Mouse (Mus musculus): ENCODE results near the gene Serpinb6d.

The Serpinb6d gene

DNA sequence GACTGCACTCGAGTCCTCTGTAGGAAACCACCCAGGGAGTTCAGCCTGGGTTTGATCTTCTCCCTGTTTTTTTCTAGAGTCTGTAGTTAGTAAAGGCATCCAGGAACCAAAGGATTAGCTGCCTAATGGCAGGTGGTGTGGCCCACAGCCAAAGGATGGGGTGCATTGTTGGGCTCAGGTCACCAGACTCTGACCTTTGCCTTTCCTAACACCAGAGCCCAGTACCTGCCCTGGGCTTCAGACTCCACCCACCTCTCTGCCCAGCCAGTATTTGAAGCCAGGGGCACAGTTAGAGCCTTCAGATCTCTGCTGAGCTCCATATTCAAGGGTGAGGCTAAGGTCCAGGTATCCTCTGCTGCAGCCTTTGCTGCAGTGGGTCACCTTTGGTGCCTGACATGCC lies at the start of gene Serpinb6d:
TSS of gene Serpinb6d (plus strand) at position 301 of the 400 bp plus-strand sequence.
- DNase-seq = no peak

DNA sequence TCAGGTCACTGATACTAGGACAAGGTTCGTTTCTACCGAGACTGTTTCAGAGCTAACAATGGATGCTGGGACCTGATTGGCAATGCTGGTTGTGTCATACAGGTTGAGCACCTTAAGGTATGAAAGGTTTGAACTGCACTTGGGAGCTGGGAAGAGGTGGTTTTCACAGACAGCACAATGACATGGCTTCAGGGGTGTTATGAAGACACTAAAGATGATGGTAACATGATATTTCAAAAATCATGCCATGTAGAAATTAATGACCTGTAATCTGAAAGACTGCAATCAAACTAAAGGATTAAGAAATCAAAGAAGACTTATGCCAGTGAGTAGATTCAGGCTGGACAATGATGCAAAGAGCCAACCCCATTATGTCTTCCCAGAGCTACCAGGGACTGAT lies 38.3 kb upstream of the Serpinb6d start:
- no peak for DNase-seq

DNA sequence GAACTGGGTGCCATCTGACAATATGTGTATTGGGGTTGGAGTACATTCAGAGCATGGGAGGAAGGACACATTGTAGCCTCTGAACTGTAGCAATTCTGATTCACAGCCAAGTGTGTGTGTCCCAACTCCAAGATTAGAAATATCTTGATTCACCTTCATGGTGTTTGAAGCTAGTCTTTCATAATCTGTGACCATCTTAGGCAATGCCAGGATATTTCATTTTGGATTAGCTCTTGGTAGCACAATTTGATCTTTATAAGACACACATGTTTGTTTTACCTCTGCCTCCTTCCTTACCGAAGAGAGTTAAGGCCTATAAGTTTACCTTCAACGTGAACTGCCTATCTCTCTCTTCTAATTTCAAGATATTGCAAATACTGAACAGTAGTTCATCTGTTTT lies 18.7 kb upstream of the Serpinb6d start:
- no peak for DNase-seq

DNA sequence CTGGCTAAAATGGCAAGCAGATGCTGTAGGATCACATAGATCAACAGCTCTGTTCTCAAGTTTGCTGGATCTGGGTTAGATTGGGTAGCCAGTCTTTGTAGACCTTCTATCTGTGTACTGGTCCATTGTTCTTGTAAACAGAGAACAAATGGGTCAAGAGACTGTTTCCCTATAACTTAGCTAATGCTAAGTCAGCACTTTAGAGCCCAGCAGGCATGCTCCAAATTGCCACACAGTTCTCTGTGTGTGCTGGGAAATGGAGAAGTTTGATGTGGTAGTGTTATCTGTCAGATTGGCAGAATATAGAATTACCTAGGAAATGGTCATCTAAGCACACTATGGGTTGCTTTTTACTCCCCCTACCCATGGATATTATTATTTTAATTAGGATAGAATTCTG lies 1.3 kb downstream of the Serpinb6d start:
- no peak for DNase-seq

DNA sequence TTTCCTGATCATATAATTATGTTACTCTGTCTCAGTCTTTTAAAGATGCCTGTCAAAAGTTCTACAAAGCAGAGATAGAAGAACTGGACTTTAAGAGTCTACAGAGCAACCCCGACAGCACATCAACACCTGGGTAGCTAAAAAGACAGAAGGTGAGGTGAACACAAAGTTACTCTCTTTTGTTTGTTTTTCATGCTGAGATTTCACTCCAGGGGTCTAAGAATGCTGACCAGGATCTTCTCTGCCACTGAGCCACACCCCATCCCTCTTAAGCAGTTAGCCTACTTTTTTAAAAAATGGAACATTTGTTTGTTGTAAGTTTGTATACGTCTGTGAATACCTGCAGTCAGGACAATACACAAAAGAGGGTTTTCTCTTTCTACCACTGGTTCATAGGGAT lies 59.1 kb downstream of the Serpinb6d start:
- DNase-seq = no peak

Measured in lung, postnatal 4 days (tissue).